In genomic region chr3:82250796-82251261, GRCm38 (mm10) we compare ENCODE assay signal across 8 mouse cellular contexts.
DNase-seq lines count a peak whose midpoint lies in the region; ATAC-seq and TF ChIP-seq lines count a peak whose summit lies in the region.

No protein-coding gene starts in this region.

- TF ChIP-seq EP300 in liver, postnatal 0 days (IDR thresholded peaks at IDR 0.05; ENCODE audit: low read depth): no peak

- no peaks in the 10 kb centered on the region for H3K27me3 ChIP-seq in liver, adult 2 months (ENCODE audit: control insufficient read depth, insufficient read depth, low read length)
- H3K27me3 ChIP-seq in liver, postnatal 0 days (ENCODE audit: insufficient read depth, low read length): no peaks in the 10 kb centered on the region
- H3K27me3 ChIP-seq in heart, embryonic 15.5 days: no peaks in the 10 kb centered on the region

- ATAC-seq in liver, postnatal 0 days: no peak
- ATAC-seq in heart, embryonic 15.5 days (replicated peaks; ENCODE audit: insufficient number of reproducible peaks, insufficient read depth, low FRiP score, low read depth): peak; percentile 58; the same call in 1 of the 2 replicates

- WGBS in liver, adult 2 months: 77% methylated on average over 3 of the region's 3 CpGs
- WGBS in liver, postnatal 0 days (ENCODE audit: insufficient replicate concordance): 65% methylated on average over 3 of the region's 3 CpGs
- WGBS in heart, embryonic 15.5 days: 44% methylated on average over 3 of the region's 3 CpGs

- no peak overlapping the region for H3K27ac ChIP-seq in liver, adult 2 months (replicated peaks; ENCODE audit: insufficient read depth, low read depth, low read length)
- no peak overlapping the region for H3K27ac ChIP-seq in liver, postnatal 0 days (ENCODE audit: low read depth)
- peak overlapping the region; percentile 16; the same call in 1 of the 2 replicates for H3K27ac ChIP-seq in heart, embryonic 15.5 days

- no peaks in the 10 kb centered on the region for H3K36me3 ChIP-seq in liver, adult 2 months (ENCODE audit: control insufficient read depth, insufficient read depth, low read length)
- H3K36me3 ChIP-seq in liver, postnatal 0 days (replicated peaks; ENCODE audit: insufficient read depth, low read length): no peaks in the 10 kb centered on the region
- H3K36me3 ChIP-seq in heart, embryonic 15.5 days: no peaks in the 10 kb centered on the region

- TF ChIP-seq CTCF in liver, adult 2 months (IDR thresholded peaks at IDR 0.05; ENCODE audit: low read depth, low read length): no peak
- TF ChIP-seq CTCF in liver, postnatal 0 days (IDR thresholded peaks at IDR 0.05; ENCODE audit: low read depth): no peak

- DNase-seq in liver, adult 2 months (ENCODE audit: extremely low read depth, low read depth, low spot score): peak; percentile 34
- DNase-seq in liver, postnatal 0 days: no peak
- DNase-seq in layer of hippocampus, postnatal 10 days (ENCODE audit: low spot score in 2 of 2): peak; percentile 44 to 46
- DNase-seq in retina, adult 2 months (ENCODE audit: low read depth, low spot score): peak; percentile 26
- DNase-seq in cerebellum, adult 9-11 months: no peak
- no peak for DNase-seq in thymus, postnatal 0 days (ENCODE audit: low spot score)
- DNase-seq in urinary bladder, postnatal 36 days (ENCODE audit: low spot score in 2 of 2): no peak

- H3K4me1 ChIP-seq in liver, adult 2 months (ENCODE audit: control insufficient read depth, insufficient read depth, low read length): no peaks in the 10 kb centered on the region
- H3K4me1 ChIP-seq in liver, postnatal 0 days (ENCODE audit: insufficient read depth): no peaks in the 10 kb centered on the region
- no peaks in the 10 kb centered on the region for H3K4me1 ChIP-seq in heart, embryonic 15.5 days (replicated peaks)

- H3K4me2 ChIP-seq in liver, postnatal 0 days (ENCODE audit: low read depth, low read length): no peak overlapping the region
- no peak overlapping the region for H3K4me2 ChIP-seq in heart, embryonic 15.5 days

- no peaks in the 10 kb centered on the region for H3K9me3 ChIP-seq in liver, postnatal 0 days (ENCODE audit: low read length)
- H3K9me3 ChIP-seq in heart, embryonic 15.5 days (replicated peaks): no peaks in the 10 kb centered on the region

- no peak for TF ChIP-seq POLR2A in liver, adult 2 months (IDR thresholded peaks at IDR 0.05; ENCODE audit: extremely low read depth, insufficient read depth, low read length)

- H3K79me2 ChIP-seq in liver, adult 2 months (ENCODE audit: control insufficient read depth, insufficient read depth, low read length): no peaks in the 10 kb centered on the region

- no peak overlapping the region for H3K4me3 ChIP-seq in liver, adult 2 months (ENCODE audit: insufficient read depth, low read depth, low read length)
- no peak overlapping the region for H3K4me3 ChIP-seq in liver, postnatal 0 days (ENCODE audit: low read depth, low read length)
- no peak overlapping the region for H3K4me3 ChIP-seq in heart, embryonic 15.5 days

- H3K9ac ChIP-seq in liver, adult 2 months (ENCODE audit: low read depth, low read length): no peak overlapping the region
- no peak overlapping the region for H3K9ac ChIP-seq in liver, postnatal 0 days (replicated peaks)
- no peak overlapping the region for H3K9ac ChIP-seq in heart, embryonic 15.5 days

Comparison
In these comparisons a context has a peak if more than half of its experiments do, and no peak if none do; other contexts are left out.
1. DNase-seq: peak in liver, adult 2 months (single experiment), layer of hippocampus, postnatal 10 days (2 of 2) and retina, adult 2 months (single experiment); none in liver, postnatal 0 days (single experiment), cerebellum, adult 9-11 months (single experiment), thymus, postnatal 0 days (single experiment) and urinary bladder, postnatal 36 days (0 of 2).